Mouse (Mus musculus) adrenal gland, postnatal 36 days (tissue): Measurements from ENCODE around the gene Plxna4. TPM values are rescaled to one million over a fixed set of nuclear protein-coding genes. Genes with fewer than 3 reads are reported as not detected.

Experiments used
- DNase-seq, 2 experiments: peaks; one replicate each; pipeline ENCODE4 v3.0.0; 2021; ENCODE audit warnings: mixed read lengths in 1 of 2
- total RNA-seq, 2 experiments: library from RNA; stranded (reverse); gene quantifications; 2 replicates each; pipeline ENCODE4 v1.2.3; 2021

Gene Plxna4
- total RNA-seq, 2 experiments from 2014 or later, result 4.3 to 5.2 TPM

GRCm38 (mm10) chr6:32346015-32346414 is 242.0 kb downstream of the Plxna4 start:
- peak; percentile 51 to 57 for DNase-seq

- no peak for DNase-seq
These were observed 245.3 kb downstream of the Plxna4 start for GRCm38 (mm10) chr6:32342727-32343126.

- no peak for DNase-seq
These were observed 245.7 kb downstream of the Plxna4 start for GRCm38 (mm10) chr6:32342272-32342671.

GRCm38 (mm10) chr6:32338416-32338943 is 249.5 kb downstream of the Plxna4 start:
- DNase-seq, result no peak

DNA sequence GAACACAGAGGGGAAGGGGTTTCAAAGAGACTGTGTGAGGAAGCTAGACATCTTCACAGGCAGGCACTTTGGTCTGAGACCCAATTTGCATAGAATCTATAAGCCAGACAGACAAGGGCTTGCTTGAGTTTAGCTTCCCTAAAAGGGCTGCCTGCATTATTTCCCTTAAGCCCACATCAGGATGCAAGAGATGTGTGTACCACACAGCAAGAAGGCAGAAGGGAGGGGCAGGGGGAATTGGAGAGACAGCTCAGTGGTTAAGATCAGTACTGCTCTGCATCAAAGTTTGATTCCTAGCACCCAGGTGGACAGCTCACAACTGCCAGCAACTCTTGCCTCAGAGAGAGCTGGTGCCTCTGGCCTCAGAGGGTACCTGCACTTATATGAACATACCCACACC is 256.7 kb downstream of the Plxna4 start:
- no peak for DNase-seq

DNA sequence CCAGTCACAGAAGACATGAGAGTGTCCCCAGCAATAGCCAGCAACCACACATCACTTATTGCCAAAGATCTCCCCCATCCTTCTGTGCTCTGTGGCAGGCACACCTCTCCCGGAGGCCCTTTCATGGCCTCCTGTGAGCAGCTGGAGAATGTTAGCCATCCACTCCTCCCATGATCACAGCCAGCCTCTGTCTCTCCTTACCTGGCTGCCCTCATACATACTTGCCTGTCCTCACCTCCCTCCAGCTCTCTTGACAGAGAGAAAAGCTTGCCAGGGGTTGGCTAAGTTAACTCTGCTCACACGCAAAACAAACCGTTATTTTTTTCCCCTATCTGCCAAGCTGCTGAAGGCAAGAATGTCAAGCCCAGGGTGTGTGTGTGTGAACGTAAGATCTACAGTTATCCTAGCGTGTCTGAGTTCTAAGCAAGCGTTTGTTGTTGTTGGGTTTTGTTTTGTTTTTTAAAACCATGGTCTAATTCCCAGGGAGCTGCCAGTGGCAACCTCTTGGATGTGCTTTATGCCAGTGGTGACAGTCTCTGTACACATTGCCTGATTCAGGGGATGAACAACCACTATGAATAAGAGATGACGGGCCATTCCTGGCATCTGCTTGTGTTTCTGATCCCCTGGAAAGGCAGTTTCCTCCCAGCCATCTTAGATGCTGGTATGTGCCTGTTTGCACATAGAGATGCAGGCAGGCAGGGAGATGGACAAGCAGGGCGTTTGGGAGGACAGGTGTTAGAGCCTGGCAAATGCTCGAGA is 257.8 kb downstream of the Plxna4 start:
- no peak for DNase-seq

GRCm38 (mm10) chr6:32328028-32328427 is 260.0 kb downstream of the Plxna4 start:
- peak; percentile 74 to 84 for DNase-seq

DNA sequence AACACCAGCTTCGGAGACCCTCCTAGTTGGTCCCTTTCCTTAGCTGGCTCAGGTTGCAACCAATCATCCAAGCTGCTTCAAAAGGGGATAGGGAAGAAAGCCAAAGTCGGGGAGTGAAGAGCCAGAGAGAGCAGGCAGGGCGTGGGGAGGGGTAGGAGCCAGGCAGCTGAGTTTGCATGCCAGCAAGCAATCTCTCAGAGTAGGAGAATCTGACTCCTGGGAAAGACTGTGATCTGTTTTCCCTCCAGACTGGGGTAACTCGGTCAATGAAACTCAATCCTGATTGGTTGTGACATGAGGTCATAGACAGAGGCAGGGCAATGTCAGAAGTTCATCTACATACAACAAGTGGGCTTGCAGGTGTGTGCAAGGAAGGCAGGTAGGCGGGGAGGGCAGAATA is 260.8 kb downstream of the Plxna4 start:
- no peak for DNase-seq

DNA sequence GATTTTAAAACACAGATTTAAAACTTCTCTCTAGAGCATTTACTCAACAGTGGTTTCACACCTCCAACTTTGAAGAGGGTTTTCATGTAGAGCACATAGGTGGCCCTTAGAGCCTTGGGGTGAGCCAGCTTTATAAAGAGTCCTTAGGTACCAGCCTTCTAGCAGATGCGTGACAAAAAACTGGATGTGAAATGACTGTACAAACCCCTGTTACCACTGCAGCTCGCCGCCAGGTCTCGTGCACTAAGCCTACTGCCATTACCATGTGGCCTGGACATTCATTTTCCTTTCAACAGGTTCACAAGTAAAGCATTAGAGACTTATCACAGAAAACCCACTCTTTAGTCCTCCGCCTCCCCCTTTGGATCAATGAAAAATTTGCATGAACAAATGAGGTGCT is 261.6 kb downstream of the Plxna4 start:
- DNase-seq, result no peak

GRCm38 (mm10) chr6:32325851-32326250 is 262.1 kb downstream of the Plxna4 start:
- DNase-seq, result no peak

DNA sequence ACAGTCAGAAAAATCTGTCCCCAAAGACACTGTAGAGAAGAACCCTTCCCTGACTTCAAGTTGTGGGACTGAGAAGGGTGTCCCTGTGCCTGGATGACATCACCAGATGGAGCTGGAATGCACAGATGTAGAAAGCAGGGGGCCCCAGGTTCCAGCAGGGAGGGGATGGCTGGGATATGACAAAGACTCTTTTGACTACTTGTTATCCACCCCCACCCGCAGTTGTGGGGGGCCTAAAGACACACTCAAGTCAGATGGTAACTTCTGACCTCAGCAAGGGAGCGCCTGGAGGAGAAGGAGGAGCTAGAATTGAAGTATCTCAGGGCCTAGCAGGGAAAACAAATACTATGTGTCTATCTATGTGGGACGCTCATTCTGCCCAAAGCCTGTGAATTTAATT is 266.8 kb downstream of the Plxna4 start:
- DNase-seq, result no peak

DNA sequence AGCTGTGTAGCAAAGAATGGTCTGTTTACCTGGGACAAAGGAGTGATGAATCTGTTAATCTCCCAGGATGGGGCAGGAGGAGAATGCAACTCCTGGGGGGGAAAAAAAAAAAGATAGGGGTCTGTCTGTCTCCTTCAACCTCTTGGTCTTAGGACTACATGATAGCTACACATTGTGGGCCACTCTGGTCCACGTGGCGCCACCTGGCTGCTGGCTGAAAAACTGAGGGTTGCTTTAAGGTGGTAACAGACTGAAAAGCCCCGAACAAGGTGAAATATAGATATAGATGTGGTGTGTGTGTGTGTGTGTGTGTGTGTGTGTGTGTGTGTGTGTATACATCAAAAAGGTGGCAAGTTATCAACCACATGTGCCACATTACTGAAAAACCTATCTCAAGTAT is 267.7 kb downstream of the Plxna4 start:
- peak; percentile 54 to 67 for DNase-seq

DNA sequence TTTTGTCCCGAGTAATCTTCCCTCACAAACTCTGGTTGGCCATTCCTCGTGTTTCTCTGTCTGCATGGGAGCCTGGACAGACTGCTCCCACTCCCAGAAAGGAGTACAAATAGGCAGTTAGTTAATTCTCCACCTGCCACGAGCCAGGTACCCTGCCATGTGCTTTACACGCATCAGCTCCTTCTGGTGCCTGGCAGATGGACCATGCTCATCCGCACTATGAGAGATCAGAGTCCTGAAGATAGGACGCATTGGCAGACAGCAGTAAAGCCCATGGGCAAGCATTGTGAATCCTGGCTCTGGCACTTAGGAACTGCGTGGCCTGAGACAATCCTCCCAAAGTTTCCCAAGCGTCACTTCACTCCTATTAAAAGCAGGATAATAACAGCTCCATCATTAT is 270.5 kb downstream of the Plxna4 start:
- no peak for DNase-seq

DNA sequence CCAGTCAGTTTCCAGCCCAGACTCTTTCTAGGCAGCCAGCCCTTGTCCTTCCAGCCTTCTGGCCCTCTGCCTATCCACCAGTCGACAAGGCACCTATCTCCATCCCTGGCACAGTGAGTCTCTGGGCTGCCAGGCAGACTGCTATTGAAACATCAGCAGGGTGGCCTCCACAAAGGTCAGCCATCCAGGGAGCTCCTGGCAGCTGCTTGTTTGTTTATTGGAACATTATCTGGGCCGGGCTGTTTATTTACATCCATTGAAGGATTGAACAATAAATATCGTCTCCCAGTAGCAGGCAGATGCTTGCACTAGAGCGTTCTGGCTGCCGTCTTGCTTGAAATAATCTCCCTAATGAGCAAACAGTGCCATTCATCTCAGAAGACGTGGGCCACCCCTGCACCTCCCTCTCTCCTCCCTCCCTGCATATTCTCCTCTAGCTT is 273.0 kb downstream of the Plxna4 start:
- no peak for DNase-seq

- no peak for DNase-seq
These were observed 278.8 kb downstream of the Plxna4 start for GRCm38 (mm10) chr6:32309147-32309546.

DNA sequence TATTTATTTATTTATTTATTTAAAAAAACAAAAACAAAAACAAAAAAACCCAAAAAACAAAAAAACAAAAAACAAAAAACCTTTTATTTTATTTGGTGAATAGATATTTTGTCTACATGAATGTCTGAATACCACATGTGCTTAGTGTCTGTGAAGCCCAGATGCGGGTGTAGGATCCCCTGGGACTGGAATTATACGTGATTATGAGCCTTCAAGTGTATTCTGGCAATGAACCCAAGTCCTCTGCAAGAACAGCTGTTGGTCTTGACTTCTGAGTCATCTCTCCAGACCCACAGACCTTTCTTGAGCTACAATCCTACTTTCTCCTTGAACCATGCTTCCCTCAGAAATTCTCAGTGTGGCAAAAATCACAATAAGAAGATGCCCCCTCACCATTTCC is 287.4 kb downstream of the Plxna4 start:
- no peak for DNase-seq

- no peak for DNase-seq
These were observed 306.5 kb downstream of the Plxna4 start for GRCm38 (mm10) chr6:32281457-32281856.

GRCm38 (mm10) chr6:32280728-32281127 is 307.3 kb downstream of the Plxna4 start:
- peak in 1 of 2 experiments; percentile 3 for DNase-seq

GRCm38 (mm10) chr6:32271463-32271862 is 316.5 kb downstream of the Plxna4 start:
- peak; percentile 41 to 49 for DNase-seq

GRCm38 (mm10) chr6:32266085-32266484 is 321.9 kb downstream of the Plxna4 start:
- peak; percentile 5 to 18 for DNase-seq

DNA sequence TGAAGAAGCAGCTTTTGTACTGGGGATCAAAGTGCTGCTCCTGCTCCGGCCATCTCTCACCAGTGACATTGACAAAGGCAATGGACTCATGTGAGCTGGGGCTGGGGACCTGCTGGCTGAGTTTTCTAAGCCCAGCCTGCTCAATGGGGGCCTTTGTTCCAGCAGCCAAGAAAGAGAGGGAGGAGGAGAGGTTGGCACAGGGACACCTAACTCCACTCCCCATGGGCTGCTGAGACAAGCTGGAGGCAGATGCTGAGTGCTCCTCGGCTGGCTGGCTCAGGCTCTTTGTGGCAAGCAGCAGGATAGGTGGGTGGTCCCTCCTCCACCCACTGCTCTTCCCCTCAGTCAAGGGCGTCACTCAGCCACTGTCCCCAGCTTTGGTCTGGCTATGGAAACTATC is 326.7 kb downstream of the Plxna4 start:
- no peak for DNase-seq

GRCm38 (mm10) chr6:32260341-32260740 is 327.7 kb downstream of the Plxna4 start:
- no peak for DNase-seq

DNA sequence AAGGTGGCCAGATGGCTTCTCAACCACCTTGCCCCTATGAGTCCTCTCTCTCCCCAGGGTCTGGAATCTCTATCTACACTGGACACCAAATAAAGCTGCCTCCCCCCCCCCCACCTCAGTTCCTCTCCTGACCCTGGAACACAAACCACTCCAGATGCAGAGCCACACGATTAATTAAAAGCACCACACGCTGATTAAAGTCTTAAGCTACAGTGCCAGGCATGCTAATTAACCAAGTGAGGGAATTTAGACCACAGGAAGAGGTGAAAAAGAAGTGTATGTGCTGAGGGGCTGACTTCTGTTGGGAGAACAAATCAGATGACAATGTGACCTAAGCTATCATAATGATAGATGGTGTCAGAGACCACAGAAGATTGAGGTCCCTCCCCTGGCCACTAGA is 332.8 kb downstream of the Plxna4 start:
- no peak for DNase-seq

- no peak for DNase-seq
These were observed 335.8 kb downstream of the Plxna4 start for GRCm38 (mm10) chr6:32252168-32252567.
